Mouse (Mus musculus): Measurements from ENCODE around the gene H2-M11.

The H2-M11 gene

GRCm38 (mm10) chr17:36546775-36547174, at the start of gene H2-M11:
H2-M11 (plus strand) TSS chr17:36547075.
- no peak for DNase-seq (ENCODE audit: low spot score)

- no peak for DNase-seq (ENCODE audit: low spot score)
Measured at GRCm38 (mm10) chr17:36500435-36500834, 46.4 kb upstream of the H2-M11 start.

GRCm38 (mm10) chr17:36503910-36504309, 43.0 kb upstream of the H2-M11 start:
- no peak for DNase-seq (ENCODE audit: low spot score)

Measured in testis, postnatal 14 days (tissue).